Mouse (Mus musculus) bone marrow, adult 2 months (tissue): ENCODE results near the gene Sphk2.

Experiments used
- CTCF ChIP-seq: fragments of 200-500 bp; IDR thresholded peaks from 2 replicates; pipeline ENCODE4 v1.5.1; 2011; ENCODE audit warnings: low read length, control low read depth; ENCODE audit not compliant: control insufficient read depth, insufficient read depth
- POLR2A ChIP-seq: fragments of 200-500 bp; IDR thresholded peaks from 2 replicates; pipeline ENCODE4 v1.6.1; 2011; ENCODE audit warnings: low read depth, mild to moderate bottlenecking, control low read depth, low read length, borderline replicate concordance; ENCODE audit not compliant: control insufficient read depth

- TF ChIP-seq CTCF (no peak), POLR2A (no peak)
These were observed 48.2 kb upstream of the Sphk2 start for GRCm38 (mm10) chr7:45765995-45766394.
